Mouse (Mus musculus) limb, embryonic 11.5 days (tissue): ENCODE measurements around the gene Mphosph6. TPM values are rescaled to one million over a fixed set of nuclear protein-coding genes. Genes with fewer than 3 reads are reported as not detected.

ENCODE experiments used
- ATAC-seq: fragments of 200-750 bp; cut with Nextera tagmentation; 2 replicates; pipeline ENCODE4 v1.8.0; 2017; ENCODE audit warnings: low read depth; ENCODE audit not compliant: insufficient number of reproducible peaks, low FRiP score, low TSS enrichment
- DNase-seq: peaks from one replicate; pipeline ENCODE4 v3.0.0-alpha.2; 2015; ENCODE audit warnings: low spot score
- H3K27ac ChIP-seq: fragments of 300-500 bp; sonication (generic); replicated peaks from 2 replicates; pipeline ENCODE4 v1.5.1; 2014; ENCODE audit warnings: low read depth, mild to moderate bottlenecking, low read length
- H3K27me3 ChIP-seq: fragments of 300-500 bp; sonication (generic); 2 replicates; pipeline ENCODE4 v1.6.1; 2014; ENCODE audit warnings: mild to moderate bottlenecking, low read length, mixed read lengths; ENCODE audit not compliant: control insufficient read depth, insufficient read depth
- H3K36me3 ChIP-seq: fragments of 300-500 bp; sonication (generic); 2 replicates; pipeline ENCODE4 v1.6.1; 2014; ENCODE audit warnings: mild to moderate bottlenecking, low read length, moderate library complexity, mixed read lengths; ENCODE audit not compliant: control insufficient read depth, insufficient read depth
- H3K4me1 ChIP-seq: fragments of 300-500 bp; sonication (generic); 2 replicates; pipeline ENCODE4 v1.6.1; 2014; ENCODE audit warnings: low read length, mixed read lengths; ENCODE audit not compliant: control insufficient read depth, insufficient read depth
- H3K4me2 ChIP-seq: fragments of 300-500 bp; sonication (generic); 2 replicates; pipeline ENCODE4 v1.6.1; 2014; ENCODE audit warnings: low read depth, mild to moderate bottlenecking, moderate library complexity; ENCODE audit not compliant: severe bottlenecking
- H3K4me3 ChIP-seq: fragments of 300-500 bp; sonication (generic); 2 replicates; pipeline ENCODE4 v1.5.1; 2014; ENCODE audit warnings: low read depth, low read length
- H3K9ac ChIP-seq: fragments of 300-500 bp; sonication (generic); 2 replicates; pipeline ENCODE4 v1.6.1; 2014; ENCODE audit warnings: mild to moderate bottlenecking, low read length
- H3K9me3 ChIP-seq: fragments of 300-500 bp; sonication (generic); 2 replicates; pipeline ENCODE4 v1.6.1; 2016; ENCODE audit warnings: low read length; ENCODE audit not compliant: control insufficient read depth
- WGBS: fragments of 180-500 bp; shearing (Covaris S2); extraction: QIAGEN DNeasy Blood & Tissue Kit; methylation state at CpG from one replicate; pipeline ENCODE4 v1.1.7; 2014; 5-methylcytosine and 5-hydroxymethylcytosine counted together
- polyA plus RNA-seq: library from polyadenylated mRNA; unstranded; fragments of >200 nt; fragmentation: Nextera tagmentation; extraction: Ambion mirVana; gene quantifications from 2 replicates; pipeline ENCODE4 v1.2.1, GENCODE M21; 2014

The Mphosph6 gene
- polyA plus RNA-seq, 1 experiment from 2014 or later: 66.3 TPM

DNA sequence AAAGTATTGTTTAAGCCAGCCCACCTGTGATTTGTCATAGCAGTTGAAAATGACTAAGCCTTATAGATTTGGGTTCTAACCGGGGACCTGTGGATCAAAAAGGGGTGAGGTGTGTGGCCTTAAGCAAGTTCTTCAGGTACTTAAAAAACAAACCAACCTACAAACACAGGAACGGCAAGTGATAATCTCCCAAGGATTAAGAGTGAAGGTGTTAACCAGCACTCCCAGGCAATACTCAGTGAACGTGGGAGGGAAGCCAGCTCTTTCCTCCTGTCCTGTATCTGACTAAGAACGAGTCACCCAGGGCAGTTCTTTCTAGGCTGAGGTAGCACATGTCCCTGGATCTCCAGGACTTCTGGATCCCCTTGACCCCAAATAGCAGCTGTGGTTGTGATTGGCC lies 37.1 kb downstream of the Mphosph6 start:
- no peak for DNase-seq
- H3K36me3 ChIP-seq: no peaks in the 10 kb centered on the region

DNA sequence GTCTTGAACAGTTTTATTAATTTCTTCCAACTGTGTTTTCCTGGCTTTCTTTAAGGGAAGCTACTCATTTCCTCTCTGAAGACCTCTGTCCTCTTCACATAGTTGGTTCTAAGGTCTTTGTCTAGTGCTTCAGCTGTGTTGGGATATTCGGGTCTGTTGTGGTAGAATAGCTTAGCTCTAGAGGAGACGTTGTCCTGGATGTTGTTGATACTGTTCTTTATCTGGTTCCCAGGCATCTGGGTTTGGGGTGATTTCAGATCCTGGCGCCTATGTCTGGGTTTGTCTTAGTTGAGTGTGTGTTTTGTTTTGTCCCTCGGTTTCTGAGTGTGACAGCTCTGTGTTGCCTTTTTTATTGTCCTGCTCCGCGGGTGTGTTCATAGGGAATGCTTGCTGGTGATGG lies 39.0 kb downstream of the Mphosph6 start:
- Histone ChIP-seq H3K9ac (no peak overlapping the region), H3K4me1 (no peaks in the 10 kb centered on the region), H3K27me3 (no peaks in the 10 kb centered on the region), H3K9me3 (no peaks in the 10 kb centered on the region), H3K27ac (no peak overlapping the region), H3K4me3 (no peak overlapping the region), H3K4me2 (no peak overlapping the region), H3K36me3 (no peaks in the 10 kb centered on the region)
- DNase-seq: no peak
- no peak for ATAC-seq
- 93% methylated on average over 6 of the region's 6 CpGs for WGBS

More for the DNA sequence above, 37.1 kb downstream of the Mphosph6 start:
- no peak overlapping the region for H3K9ac ChIP-seq
- no peaks in the 10 kb centered on the region for H3K27me3 ChIP-seq
- H3K4me3 ChIP-seq: no peak overlapping the region
- no peaks in the 10 kb centered on the region for H3K9me3 ChIP-seq
- no peak for ATAC-seq
- no peak overlapping the region for H3K27ac ChIP-seq
- no peaks in the 10 kb centered on the region for H3K4me1 ChIP-seq
- WGBS: 37% methylated on average over 4 of the region's 4 CpGs
- H3K4me2 ChIP-seq: no peak overlapping the region

DNA sequence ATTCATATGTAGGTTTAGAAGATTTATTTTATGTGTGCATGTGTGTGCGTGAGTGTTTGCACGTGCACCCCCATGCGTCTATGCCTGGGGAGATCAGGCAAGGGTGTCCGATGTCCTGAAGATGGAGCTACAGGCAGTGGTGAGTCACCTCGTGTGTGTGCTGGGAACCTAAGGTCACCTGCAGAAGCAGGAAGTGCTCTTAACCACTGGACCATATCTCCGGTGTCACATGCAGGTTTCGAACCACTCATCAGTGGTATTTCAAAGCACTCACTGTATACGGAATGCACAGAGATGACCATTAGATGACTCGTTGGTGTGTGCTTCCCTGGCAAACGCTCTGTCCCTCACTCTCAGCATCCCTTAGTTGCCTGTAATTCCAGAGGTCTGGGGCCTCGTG lies 43.8 kb downstream of the Mphosph6 start:
- Histone ChIP-seq H3K4me3 (no peak overlapping the region), H3K27me3 (no peaks in the 10 kb centered on the region), H3K27ac (no peak overlapping the region), H3K9ac (no peak overlapping the region), H3K4me1 (no peaks in the 10 kb centered on the region), H3K4me2 (no peak overlapping the region), H3K9me3 (no peaks in the 10 kb centered on the region), H3K36me3 (no peaks in the 10 kb centered on the region)
- no peak for DNase-seq
- 82% methylated on average over 11 of the region's 11 CpGs for whole genome bisulfite sequencing
- no peak for ATAC-seq

DNA sequence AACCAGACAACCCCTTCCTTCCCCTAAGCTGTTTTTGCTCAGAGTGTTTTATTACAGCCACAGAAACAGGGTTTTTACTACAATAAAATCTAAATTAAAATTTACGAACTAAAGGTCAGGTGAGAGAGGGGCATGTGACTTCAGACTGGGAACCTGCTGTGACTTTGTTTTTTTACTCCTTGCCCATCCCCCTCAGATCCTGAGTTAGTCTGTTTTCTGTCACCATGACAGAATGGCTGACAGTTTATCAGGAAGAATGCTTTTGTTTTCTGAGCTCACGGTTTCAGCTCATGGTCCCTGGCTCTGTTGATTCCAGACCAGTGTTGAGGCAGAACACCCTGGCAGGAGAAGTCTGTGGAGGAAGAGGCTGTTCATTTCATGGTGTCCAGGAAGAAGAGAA lies 52.3 kb downstream of the Mphosph6 start:
- H3K4me3 ChIP-seq: no peak overlapping the region
- H3K27ac ChIP-seq: no peak overlapping the region
- H3K4me1 ChIP-seq: peaks cover 2% of the 10 kb centered on the region; the same call in 1 of the 2 replicates
- 29% methylated on average over 2 of the region's 2 CpGs for WGBS
- H3K9ac ChIP-seq: no peak overlapping the region
- no peaks in the 10 kb centered on the region for H3K27me3 ChIP-seq
- no peaks in the 10 kb centered on the region for H3K36me3 ChIP-seq
- H3K9me3 ChIP-seq: no peaks in the 10 kb centered on the region
- no peak for DNase-seq
- H3K4me2 ChIP-seq: no peak overlapping the region
- no peak for ATAC-seq

DNA sequence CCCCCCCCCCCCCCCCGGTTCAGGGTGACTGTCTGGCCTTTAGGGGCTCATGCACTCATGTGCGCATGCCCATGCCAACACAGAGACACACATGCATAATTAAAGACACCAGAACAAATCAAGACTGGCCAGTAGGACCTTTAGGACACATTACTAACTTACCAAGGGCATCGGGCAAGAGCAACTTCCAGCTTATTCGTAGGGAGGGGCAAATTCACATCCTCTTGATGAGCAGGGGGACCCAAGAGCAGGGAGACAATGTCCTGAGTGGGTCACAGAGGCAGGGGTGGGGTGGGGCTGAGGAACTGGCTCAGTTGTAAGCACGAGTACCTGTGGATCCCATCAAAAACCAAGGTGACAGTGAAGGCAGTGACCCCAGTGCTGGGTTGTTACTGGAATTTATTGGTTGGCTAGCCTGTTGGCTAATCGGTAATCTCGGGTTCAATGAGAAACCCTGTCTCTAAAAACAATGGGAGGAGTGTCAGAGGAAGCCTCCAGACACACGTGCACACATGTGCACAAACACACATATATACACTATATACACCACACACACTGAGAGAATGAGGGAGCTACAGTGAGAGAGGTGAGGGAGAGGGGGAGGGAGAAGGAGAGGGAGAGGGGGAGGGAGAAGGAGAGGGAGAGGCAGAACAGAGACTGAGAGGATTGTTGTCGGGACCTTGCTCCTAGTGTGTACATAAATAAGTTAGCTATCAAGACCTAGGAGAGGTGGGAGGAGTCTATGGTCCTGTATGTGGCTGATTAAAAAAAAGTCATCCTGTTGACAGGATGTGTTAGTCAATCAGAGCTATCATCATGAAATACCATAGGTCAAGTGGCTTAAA lies 53.6 kb downstream of the Mphosph6 start:
- Histone ChIP-seq H3K4me2 (no peak overlapping the region), H3K9me3 (no peaks in the 10 kb centered on the region), H3K36me3 (no peaks in the 10 kb centered on the region), H3K4me3 (no peak overlapping the region), H3K4me1 (peaks cover 2% of the 10 kb centered on the region; the same call in 1 of the 2 replicates), H3K9ac (no peak overlapping the region), H3K27me3 (no peaks in the 10 kb centered on the region), H3K27ac (no peak overlapping the region)
- DNase-seq (no peak), ATAC-seq (no peak)
- WGBS: 88% methylated on average over 8 of the region's 9 CpGs

DNA sequence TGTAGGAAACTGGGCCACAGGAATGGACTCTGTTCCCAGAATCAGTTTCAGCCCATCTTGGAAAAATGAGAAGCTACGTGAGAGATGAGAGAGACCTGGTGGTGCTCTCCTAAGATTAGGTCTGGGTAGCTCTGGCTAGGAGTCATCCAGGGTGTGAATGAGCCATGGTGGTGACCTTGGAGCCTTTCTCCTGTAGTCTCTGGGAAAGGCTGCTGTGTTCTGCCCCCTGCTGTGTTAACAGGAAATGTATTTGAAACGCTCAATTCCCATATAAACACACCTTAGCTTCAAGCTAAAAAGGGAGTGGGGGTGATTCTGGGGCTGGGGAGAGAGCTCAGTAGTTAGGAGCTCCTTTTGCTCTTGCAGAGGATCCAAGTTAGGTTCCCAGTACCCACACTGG lies 54.3 kb downstream of the Mphosph6 start:
- no peak for DNase-seq
- no peak for ATAC-seq
- Histone ChIP-seq H3K9me3 (no peaks in the 10 kb centered on the region), H3K36me3 (no peaks in the 10 kb centered on the region), H3K27ac (no peak overlapping the region), H3K27me3 (no peaks in the 10 kb centered on the region), H3K4me3 (no peak overlapping the region), H3K4me1 (peaks cover 2% of the 10 kb centered on the region; the same call in 1 of the 2 replicates), H3K4me2 (no peak overlapping the region), H3K9ac (no peak overlapping the region)
- 30% methylated on average over 2 of the region's 2 CpGs for WGBS

DNA sequence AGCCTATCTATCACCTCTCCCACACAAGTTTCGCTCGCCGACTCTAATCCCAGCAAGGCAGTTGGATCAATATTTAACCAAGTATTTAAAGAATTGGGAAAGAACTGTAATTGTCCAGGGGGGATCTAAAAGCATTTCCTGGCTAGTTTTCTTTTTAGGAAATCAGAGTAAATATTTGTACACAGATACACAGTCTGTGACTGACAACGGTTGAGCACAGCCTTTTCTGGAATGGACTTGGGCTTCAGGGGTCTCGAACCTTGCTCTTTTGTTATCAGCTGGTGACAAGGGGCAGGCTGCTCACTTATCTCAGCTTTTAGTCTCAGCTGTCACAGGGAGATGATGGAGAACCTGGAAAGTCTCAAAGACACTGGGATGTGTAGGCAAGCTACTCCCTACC lies 55.1 kb downstream of the Mphosph6 start:
- DNase-seq: no peak
- Histone ChIP-seq H3K4me2 (no peak overlapping the region), H3K4me1 (peaks cover 2% of the 10 kb centered on the region; the same call in 1 of the 2 replicates), H3K36me3 (no peaks in the 10 kb centered on the region), H3K27ac (no peak overlapping the region), H3K9ac (no peak overlapping the region), H3K27me3 (no peaks in the 10 kb centered on the region), H3K9me3 (no peaks in the 10 kb centered on the region), H3K4me3 (no peak overlapping the region)
- 90% methylated on average over 5 of the region's 5 CpGs for WGBS
- ATAC-seq: no peak

DNA sequence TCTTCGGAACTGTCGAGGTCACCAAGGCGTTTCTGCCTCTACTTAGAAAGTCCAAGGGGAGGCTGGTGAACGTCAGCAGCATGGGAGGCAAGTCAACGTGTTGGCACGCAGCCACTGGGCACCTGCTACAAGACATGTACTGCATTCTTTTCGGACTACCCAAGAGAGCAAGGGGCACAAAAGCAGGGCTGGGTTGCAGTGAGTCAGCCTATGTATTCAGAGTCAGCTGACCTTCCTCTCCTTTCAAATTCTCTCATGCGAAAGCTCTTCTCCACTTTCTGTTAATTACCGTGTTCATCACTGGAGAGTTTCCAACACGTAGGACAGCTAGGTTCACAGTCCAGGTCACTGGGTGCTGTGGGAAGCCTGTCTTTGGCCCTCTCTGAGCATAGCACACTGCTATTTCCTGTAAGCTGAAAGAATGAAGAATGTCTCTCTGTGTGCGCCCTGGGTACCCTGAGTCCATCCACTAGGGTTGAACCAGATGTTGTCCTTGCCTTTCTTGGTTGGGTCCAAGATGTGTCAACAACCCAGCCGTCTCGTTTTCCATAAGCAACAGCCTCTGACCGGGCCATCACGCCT lies 59.2 kb downstream of the Mphosph6 start:
- Histone ChIP-seq H3K4me2 (no peak overlapping the region), H3K9me3 (no peaks in the 10 kb centered on the region), H3K36me3 (no peaks in the 10 kb centered on the region), H3K4me3 (no peak overlapping the region), H3K27me3 (no peaks in the 10 kb centered on the region), H3K4me1 (peaks cover 2% of the 10 kb centered on the region; the same call in 1 of the 2 replicates), H3K9ac (no peak overlapping the region), H3K27ac (no peak overlapping the region)
- no peak for DNase-seq
- WGBS: 89% methylated on average over 15 of the region's 15 CpGs
- no peak for ATAC-seq
